Mouse (Mus musculus): ENCODE measurements at regions not wholly inside any gene's neighbourhood (a gene's known extent, or its start where the extent isn't known, plus 50 kb on each side); places are given as distances from the start of the nearest gene placed in this dataset.

DNA sequence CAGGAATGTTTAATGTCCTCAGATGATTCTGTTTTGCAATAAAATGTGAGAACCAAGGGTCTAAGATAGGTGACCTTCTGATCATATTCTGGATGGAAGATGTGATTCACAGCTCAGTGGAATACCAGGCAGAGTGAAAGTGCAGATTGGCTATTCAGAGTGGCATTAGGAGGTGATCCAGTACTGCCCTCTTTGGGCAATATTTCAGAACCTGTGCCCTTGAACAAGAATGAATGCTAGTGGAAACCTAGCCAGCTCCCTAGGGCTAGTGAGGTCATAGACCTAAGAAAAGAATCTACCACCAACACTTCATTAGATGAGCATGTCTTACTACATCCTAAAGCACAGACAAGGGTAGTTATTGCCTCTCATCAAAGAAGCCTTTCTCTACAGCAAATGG lies 372.7 kb upstream of the Trib2 start:
- no peak for TF ChIP-seq CTCF (conservative IDR thresholded peaks at IDR 0.05; ENCODE audit: low read length)
- TF ChIP-seq POU5F1 (IDR thresholded peaks at IDR 0.05; ENCODE audit: borderline replicate concordance, low read length), result no peak
- no peak for TF ChIP-seq NANOG (IDR thresholded peaks at IDR 0.05; ENCODE audit: borderline replicate concordance, low read length)
